Mouse (Mus musculus) adrenal gland, postnatal 14 days (tissue): ENCODE measurements at regions not wholly inside any gene's neighbourhood (a gene's known extent, or its start where the extent isn't known, plus 50 kb on each side); places are given as distances from the start of the nearest gene placed in this dataset.

Experiments
- DNase-seq: peaks from one replicate; pipeline ENCODE4 v3.0.0; 2021; ENCODE audit warnings: mixed read lengths

DNA sequence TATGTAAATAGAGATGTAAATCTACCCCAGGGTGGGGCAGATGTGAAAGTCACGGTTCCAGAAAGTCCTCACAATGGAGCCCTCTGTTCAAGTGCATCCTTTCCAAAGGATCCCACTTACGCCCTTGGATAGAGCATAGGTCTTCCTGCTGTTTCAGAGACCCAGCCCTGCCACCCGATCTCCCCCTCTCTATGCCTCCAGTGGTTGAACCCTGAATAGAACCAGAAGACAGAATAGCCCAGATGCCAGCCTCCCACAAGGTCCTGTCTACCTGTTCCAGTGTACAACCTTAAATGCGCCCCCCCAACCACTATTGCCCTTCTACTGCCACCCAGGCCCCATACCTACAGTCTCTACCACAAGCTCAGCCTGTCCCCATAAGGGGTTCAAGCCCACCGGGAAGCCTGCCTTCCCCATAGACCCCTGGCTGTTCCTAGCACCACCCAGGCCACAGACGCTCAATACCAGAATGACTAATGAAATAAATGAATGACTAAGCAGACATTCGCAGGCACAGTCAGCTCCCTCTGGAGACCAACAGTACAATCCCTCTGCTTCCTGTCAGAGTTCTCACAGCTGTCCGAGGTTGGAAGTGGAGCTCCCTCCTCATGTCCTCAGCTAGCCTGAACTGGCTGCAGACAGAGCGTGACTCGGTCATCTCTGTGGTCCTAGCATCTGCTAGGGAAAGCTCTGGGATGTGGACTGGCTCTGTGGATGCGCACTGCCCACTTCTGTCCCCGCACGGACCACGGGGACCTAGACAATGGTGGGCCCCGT, 133.4 kb upstream of the 1600014C23Rik start:
- peak; percentile 43 for DNase-seq

DNA sequence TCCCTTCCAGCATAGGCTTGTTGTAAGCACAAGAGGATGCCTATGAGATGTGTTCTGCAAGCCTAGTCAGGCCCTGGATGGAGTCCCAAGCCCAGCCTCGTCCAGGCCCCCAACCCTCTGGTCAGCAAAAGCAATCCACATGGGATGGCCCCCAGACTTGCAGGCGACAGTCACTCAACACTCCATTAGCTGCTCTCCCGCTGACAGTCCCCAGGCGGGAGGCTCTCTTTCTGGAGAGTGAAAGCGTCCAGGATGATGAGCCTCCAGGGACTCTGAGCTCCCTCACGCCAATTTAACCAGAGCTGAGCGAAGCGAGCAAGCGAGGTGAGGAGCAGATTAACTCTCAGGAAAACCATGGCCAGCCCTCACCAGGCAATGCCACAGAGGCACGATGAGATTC, 132.7 kb upstream of the 1600014C23Rik start:
- peak; percentile 46 for DNase-seq

DNA sequence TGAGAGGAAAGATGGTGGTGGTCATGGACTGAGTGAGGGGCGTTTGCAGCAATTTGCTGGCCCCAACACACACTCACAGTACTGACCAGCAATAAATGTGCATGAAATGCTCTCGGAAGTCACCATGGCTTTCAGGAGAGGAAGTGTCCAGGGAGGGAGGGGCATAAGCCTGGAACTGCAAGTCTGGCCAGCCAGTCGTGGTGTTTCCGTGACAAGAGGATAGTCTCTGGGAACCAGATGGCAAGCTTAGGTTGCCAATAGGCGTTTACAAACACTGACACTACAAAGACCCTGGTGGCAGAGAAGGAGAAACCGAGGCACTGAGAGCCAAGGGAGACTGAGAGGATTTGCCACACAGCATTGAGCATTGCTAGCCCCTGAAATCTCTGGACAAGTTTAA, 132.3 kb upstream of the 1600014C23Rik start:
- no peak for DNase-seq

DNA sequence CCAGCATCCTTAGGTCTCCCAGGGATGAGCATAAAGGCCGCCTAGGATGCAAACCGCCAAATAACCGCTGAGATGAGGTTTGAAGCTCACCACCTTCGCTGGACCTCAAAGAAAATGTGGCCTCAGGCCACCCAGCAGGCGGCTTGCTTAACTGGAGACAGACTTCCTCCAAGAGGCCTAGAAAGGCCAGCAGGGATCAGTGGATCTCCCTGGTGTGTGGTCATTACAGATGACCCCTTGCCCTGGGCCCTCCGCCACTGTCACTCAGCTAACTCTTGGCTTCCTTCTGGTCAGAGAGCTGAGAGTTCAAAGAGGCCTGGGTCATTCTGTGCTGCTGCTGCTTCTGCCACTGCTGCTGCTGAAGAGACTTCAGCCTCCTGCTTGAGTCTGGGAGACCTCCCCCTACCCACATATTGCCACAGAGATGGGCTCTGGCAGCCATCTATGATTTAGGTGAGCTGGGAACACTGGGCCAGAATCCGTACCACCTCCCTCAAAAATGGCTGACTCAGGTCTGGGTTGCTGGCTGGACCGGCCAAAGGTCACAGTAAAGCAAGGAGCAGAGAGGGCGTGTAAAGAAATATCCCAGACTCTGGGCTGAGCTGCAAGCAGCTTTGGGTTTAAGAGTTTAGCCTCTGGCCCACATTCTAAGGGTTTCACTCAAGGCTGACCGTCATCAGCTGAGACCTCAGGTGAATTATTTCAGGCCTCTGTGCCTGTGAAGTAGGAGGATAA, 130.0 kb upstream of the 1600014C23Rik start:
- peak; percentile 39 for DNase-seq

DNA sequence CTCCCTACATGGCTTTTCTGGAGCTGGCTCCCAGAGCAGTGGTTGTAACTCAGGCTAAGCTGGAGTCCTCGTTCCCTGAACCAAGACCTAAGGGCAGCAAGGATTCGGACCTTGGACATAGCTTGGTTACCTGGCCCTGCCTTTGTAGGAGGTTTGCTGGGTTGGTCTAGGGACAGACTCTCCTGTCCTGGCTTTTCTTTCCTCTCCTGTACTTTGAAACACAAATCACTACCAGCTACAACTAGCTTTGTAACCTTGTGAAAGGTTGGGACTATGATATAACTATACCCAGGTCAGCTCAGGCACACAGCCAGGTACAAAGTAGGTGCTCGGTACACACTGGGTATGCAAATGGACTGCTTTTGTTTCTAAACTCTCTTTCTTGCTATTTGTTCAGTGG, 129.4 kb upstream of the 1600014C23Rik start:
- DNase-seq: no peak

DNA sequence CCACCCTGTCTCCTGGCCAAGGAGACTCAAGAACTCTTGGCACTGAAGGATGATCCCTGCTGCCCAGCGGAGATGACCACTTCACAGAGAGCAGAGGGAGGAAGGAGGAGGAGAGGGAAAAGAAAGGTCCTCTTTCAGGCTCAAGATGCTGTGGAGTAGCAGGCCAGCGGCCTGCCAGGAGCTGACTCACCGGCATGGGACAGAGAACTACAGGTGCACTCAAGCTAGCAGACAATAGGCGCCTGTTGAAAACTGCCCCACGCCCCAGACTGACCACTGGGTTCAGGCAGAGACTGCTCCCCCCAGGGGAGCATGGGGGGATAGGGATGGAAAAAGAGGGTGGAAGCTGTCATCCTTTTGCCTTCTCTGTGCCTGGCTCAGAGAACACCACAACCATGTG, 125.8 kb upstream of the 1600014C23Rik start:
- DNase-seq: no peak

DNA sequence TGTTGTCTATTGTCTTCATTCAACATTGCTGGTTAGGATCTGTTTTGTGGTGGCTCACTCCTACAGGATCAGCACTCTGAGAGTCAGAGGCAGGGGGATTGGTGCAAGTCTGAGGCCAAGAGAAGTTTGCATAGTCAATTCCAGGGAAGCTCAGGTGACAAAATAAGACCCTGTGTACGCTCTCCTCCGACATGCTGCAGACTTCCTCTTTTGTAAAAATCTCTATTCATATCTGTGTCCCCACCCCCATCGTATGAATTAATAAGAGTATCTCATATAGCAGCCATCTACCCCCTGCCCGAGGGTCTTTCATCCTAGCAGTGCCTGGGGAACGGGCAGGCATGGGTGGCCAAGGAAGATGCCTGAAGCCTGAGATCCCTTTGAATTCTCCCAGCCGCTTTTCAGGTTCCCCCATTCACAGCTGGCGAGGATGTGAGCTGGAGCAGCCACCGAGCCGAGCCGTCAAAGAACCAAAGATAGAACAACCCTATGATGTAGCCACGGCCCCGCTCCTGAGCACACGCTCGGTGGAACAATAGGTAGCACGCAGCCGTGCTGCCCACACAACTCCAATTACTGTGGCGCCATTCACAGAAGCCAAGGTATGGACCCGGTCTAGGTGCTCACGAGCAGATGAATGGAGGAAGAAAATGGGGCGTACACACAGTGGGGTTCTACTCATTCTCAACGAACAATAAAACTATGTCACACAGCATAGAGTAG, 120.4 kb upstream of the 1600014C23Rik start:
- DNase-seq: no peak

DNA sequence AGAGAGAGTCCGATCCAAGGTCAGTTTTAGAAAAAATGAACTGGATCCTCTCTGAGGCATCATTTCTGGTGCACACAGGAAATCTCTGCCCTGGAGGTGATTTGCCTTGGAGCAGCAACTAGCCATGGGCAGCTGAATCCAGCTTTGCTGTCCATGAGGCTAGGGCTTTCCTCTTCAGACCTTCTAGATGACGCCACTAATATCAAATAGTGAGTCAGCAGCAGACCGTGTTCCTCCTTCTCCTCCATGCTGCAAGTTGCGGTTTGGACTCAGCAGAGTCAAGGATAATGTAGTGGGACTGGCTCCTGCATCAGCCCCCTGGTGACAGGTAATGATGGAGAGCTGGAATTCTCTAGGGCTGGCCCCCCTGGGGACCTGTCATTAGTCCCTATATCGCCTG, 118.8 kb upstream of the 1600014C23Rik start:
- DNase-seq: peak; percentile 53

DNA sequence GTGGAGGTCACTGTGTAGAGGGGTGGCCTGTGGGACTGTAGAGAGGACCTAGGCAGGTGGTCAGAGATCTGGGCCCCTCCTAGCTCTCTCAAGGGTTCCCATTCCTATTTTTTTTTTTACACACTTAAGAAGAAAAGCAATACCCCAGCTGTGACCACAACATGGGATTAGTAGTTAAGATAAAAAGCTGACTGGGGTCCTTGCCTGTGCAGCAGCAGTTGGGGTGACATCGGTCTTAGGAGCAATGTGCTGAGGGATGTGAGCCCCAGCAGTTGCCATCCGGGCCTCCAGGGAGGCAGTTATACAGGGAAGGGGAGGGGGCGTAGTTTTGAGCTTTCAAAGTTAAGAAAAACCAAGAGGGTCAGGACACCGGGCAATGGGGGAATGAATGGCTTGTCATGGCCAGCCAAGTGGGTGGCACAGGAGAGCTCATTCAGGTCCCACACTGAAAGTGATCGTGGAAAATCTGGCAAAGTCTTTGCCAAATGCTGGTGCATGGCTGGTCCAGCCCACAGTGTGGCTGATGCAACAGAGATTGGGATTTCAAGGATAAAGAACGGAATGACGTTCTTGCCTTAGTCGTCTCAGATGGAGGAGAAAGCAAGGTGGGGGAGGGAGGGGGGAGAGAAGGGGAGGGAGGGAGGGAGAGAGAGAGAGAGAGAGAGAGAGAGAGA, 118.2 kb upstream of the 1600014C23Rik start:
- peak; percentile 57 for DNase-seq

DNA sequence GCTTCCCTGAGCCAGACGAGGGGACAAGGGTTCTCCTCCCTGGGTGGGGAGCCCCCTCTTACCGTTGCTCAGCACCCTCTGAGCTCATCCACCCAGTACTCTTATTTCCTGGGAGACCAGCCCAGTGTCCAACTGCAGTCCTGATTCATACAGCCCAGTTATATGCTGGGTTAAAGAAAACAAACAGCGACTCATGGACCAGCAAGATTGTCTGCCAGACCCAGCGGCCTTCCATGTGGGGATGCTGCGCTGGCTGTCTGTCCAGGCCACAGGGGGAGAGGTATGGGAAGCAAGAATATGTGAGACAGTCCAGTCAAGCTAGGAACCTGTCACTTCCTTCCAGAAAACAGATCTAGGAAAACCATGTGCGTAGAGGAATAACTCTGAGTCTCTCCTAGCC, 117.3 kb upstream of the 1600014C23Rik start:
- peak; percentile 35 for DNase-seq

DNA sequence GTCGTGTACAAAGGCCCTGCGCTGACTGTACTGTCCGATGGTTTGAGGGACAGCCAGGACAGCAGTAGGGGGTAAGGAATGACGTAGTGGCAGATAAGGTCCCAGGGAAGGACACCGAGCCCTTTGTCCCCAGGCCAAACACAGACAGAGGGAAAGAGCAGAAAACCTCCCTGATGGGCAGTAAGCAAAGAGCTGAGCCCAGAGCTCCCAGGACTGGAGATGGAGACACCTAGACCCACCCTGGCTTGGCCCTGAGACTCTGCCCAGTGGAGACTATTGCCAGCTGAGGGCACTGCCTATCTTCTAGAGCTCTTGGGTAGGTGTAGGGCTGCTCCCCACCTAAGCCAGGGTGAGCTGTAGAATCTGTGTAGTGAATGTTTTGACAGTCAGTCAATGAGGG, 116.5 kb upstream of the 1600014C23Rik start:
- peak; percentile 58 for DNase-seq

DNA sequence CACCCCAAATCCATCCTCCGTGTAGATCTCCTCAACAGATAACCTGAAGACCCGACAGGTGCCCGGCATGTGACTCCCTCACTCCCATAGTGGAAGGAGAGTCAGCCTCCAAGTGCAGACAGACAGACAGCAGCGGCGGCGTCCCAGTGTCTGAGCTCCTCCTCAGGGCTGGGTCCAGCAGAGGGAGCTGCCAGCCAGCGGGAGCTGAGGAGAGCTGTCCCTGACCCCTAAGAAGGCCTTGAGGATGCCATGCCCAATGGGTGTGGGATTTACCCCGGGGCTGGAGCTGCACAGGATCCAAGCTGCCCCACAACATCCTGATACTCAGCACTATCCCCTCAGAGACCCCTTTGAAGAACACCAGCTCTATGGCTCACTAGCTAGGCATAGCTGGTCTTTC, 115.0 kb upstream of the 1600014C23Rik start:
- peak; percentile 89 for DNase-seq

DNA sequence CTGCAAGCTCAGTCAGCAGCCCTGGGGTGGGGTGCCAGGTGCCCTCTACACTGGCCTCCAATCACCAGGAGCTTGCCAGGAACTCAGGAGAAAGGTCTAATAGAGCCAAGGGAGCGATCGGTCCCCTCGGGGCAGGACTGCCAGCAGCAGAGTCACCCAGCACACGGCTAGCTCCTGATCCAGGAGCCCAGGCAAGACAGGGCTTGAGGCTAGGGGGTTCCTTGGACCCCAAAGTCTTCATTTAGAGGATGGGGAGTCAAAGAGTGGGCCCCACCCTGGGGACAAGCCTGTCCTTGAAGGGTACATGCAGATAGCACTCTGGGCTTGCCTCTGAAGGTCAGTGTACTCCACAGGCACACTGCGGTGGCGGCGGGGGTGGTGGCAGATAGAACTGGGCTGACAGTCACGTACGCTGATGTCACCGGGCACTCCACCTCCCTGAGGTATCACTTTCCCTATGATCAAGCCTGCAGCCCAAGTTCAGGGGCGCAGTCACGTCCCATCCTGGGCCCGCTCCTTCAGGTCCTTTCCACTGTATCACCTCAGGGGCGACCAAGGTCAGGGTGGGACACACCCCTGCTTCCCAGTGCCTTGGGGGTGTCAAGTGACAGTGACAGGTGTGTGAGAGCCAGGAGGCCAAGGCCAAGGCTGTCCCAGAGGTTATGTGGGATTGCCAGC, 114.2 kb upstream of the 1600014C23Rik start:
- DNase-seq: peak; percentile 74

DNA sequence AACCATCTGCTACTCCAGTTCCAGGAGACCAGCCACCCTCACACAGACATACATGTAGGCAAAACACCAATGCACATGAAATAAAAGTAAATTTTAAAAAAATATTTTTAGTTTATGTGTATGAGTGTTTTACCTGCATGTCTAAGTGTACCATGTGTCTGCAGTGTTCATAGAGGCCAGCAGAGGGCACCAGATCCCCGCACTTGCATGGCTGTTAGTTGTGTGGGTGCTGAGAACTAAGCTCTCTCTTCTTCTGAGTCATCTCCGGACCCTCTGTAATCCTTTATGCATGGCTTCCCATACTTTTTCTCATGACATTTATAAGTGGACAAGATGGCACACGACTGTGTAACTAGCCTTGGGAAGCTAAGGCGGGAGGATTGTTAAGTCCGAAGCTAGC, 112.2 kb upstream of the 1600014C23Rik start:
- DNase-seq: no peak

DNA sequence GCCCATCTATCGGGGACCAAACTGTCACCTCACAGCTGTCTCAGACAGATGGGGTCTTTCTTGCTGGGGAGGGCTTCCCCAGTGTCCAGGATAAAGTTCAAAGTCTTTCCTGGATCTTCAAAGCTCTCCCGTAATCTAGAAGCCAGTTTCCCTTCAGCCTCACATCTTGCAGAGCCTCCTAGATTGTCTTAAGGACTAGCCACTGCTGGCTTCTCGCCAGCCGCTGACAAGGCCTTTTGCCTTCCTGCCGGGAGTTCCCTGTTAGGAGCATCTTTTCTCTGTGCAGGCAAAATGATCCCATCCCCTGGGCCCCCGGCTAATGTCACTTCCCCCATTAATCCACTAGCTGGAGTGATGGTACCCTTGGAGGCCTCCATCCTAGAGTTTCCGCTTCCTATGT, 103.1 kb upstream of the 1600014C23Rik start:
- DNase-seq: no peak

DNA sequence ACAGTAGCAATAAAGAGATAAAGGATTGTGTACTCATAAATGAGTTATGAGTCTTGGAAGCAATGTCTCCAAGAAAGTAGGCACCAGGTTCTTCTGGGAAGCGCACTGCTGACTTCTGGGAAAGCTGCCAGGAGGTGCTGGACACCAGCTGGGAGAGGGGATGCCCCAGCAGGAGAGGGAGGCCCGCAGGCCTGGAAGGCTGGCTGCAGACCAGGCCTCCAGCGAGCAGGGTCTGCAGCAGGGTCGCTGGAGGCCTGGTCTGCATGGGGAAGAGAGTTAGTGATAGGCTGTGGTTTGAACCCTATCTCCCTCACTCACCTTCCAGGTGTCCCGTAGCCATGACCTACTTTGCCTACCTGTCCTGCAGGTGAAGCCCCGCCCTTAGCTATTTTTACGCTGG, 102.6 kb upstream of the 1600014C23Rik start:
- no peak for DNase-seq

DNA sequence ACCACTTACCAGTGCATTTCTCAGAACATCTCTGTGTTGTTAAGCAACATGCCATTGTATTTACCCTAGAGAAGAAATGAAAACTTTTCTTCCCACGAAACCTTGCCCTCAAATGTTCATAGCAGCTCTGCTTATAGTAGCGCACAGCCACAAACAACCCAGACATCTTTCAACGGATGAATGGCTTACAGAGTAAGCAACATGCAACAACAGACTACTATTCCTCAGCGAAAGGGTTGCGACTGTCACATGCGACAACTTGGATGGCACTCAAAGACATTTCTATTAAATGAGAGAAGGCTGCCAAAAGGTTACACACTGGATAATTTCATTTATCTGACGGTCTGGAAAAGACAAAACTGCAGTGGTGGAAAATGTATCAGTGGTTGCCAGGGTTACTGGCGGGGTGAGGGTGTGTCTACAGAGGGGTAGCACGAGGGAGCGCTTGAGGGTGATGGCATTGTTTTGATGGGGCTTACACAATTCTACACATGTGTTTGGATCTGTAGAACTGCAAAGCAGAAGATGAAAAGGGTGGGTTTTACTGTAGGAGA, 101.0 kb upstream of the 1600014C23Rik start:
- no peak for DNase-seq

DNA sequence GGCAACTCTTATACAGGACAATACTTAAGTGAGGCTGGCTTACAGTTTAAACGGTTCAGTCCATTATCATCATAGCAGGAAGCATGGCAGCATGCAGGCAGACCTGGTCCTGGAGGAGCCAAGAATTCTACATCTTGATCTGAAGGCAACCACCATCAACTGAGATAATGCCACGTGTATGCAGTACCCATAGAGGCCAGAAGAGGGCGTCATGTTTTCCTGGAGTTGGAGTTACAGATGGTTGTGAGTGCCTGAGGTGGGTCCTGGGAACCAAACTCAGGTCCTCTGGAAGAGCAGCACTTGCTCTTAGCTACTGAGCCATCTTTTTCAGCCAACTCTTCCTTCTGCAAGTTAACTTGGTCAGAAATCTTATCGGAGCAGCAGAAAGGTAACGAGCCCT, 96.7 kb upstream of the 1600014C23Rik start:
- no peak for DNase-seq

DNA sequence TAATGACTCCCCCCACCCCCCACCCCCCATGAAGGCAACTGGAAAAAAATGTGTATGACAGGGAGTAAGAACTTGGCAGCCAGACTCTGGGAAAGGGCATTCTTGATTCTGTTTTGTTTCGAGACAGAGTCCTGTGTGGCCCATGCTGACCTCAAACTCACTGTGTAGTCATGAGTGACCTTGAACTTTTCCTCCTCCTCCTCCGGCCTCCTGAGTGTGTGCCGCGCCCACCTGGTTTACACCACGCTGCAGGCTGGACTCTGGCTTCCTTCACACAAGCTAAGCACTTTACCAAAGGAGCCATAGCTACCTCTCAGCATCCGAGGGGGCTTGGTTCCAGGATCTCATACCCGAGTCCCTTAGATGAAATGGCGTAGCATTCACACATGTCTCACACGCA, 95.9 kb upstream of the 1600014C23Rik start:
- DNase-seq: no peak

DNA sequence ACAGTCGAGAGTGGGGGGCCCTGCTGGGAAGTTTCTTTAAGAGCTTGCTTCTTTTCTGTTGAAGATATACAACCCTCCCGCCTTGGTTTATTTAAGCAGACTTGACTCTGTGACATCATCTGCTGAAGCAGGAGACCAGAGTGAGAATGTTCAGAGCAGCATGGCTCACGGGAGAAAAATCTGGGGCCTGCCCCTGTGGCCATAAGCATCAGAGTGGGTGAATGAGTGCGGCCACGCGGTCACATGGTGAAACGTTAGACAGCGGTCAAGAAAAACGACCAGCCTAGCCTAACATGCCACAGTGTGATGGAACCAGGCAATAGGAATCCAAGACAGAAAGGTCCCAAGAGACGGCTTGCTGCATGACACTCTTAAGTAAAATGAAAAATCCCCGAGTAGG, 95.2 kb upstream of the 1600014C23Rik start:
- no peak for DNase-seq

DNA sequence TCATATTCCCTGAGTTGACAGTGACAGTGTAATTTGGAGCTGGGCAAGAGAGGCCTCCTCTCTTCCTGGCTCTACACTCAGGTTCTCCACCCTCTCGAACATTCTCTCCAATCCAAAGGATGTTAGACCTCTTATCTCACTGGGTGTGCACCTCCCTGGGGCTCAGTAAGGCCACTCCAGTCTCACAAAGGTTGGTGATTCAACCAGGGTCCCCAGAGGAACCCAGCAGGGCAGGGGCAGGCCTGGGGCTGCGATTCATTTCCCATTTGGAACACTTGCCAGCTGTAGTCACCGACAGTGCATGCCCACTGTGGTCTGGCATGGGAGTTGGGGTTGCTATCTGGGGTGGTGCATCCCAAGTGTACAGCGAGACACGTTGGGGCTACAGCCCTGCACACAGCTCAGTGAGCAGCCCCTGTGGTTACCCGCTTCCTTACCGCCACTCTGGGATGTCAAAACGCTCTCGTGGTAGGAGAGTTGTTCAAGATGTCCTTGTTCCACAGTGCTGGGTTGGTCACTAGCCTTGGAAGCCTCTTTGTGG, 94.7 kb upstream of the 1600014C23Rik start:
- no peak for DNase-seq
